Mouse (Mus musculus) c-Kit-positive CD71-negative TER-119-negative erythroid progenitor cells, embryonic 14.5 days (primary cell): Measurements from ENCODE around the gene Cacng6.

Source experiments
- DNase-seq: peaks from one replicate; pipeline ENCODE4 v3.0.0-alpha.2; 2013; ENCODE audit warnings: low read depth

The Cacng6 gene

GRCm38 (mm10) chr7:3420466-3420865 is 3.5 kb upstream of the Cacng6 start:
- no peak for DNase-seq

- DNase-seq, result no peak
Observed at GRCm38 (mm10) chr7:3421297-3421696, 2.7 kb upstream of the Cacng6 start.

GRCm38 (mm10) chr7:3422051-3422450 is 1.9 kb upstream of the Cacng6 start:
- no peak for DNase-seq

- DNase-seq, result no peak
Observed at GRCm38 (mm10) chr7:3423430-3423829, 565 bp upstream of the Cacng6 start.

GRCm38 (mm10) chr7:3425141-3425540 is 1.1 kb downstream of the Cacng6 start:
- DNase-seq, result no peak

- no peak for DNase-seq
Observed at GRCm38 (mm10) chr7:3430161-3430560, 6.2 kb downstream of the Cacng6 start.

- DNase-seq, result no peak
Observed at GRCm38 (mm10) chr7:3432066-3432465, 8.1 kb downstream of the Cacng6 start.

GRCm38 (mm10) chr7:3437941-3438340 is 13.9 kb downstream of the Cacng6 start:
- DNase-seq, result no peak

GRCm38 (mm10) chr7:3439984-3440383 is 16.0 kb downstream of the Cacng6 start:
- DNase-seq, result no peak

- DNase-seq, result no peak
Observed at GRCm38 (mm10) chr7:3440526-3440925, 16.5 kb downstream of the Cacng6 start.

GRCm38 (mm10) chr7:3442476-3443062 is 18.6 kb downstream of the Cacng6 start:
- DNase-seq, result peak; percentile 29

- DNase-seq, result no peak
Observed at GRCm38 (mm10) chr7:3444678-3445077, 20.7 kb downstream of the Cacng6 start.

- no peak for DNase-seq
Observed at GRCm38 (mm10) chr7:3446584-3446983, 22.6 kb downstream of the Cacng6 start.

GRCm38 (mm10) chr7:3447026-3447425 is 23.0 kb downstream of the Cacng6 start:
- DNase-seq, result no peak

- DNase-seq, result peak; percentile 47
Observed at GRCm38 (mm10) chr7:3448737-3449454, 24.9 kb downstream of the Cacng6 start.

- no peak for DNase-seq
Observed at GRCm38 (mm10) chr7:3450671-3451070, 26.7 kb downstream of the Cacng6 start.

- no peak for DNase-seq
Observed at GRCm38 (mm10) chr7:3451161-3451560, 27.2 kb downstream of the Cacng6 start.

GRCm38 (mm10) chr7:3452821-3453485 is 29.0 kb downstream of the Cacng6 start:
- no peak for DNase-seq

GRCm38 (mm10) chr7:3453486-3454183 is 29.6 kb downstream of the Cacng6 start:
- DNase-seq, result no peak

- DNase-seq, result no peak
Observed at GRCm38 (mm10) chr7:3457111-3457840, 33.3 kb downstream of the Cacng6 start.

- no peak for DNase-seq
Observed at GRCm38 (mm10) chr7:3457841-3458217, 33.8 kb downstream of the Cacng6 start.

- no peak for DNase-seq
Observed at GRCm38 (mm10) chr7:3460261-3460660, 36.3 kb downstream of the Cacng6 start.
